Mouse (Mus musculus) kidney, postnatal 0 days (tissue): ENCODE results near the gene Rps18. TPM values are rescaled to one million over a fixed set of nuclear protein-coding genes. Genes with fewer than 3 reads are reported as not detected.

Experiments used
- ATAC-seq: fragments of 200-750 bp; cut with Nextera tagmentation; replicated peaks from 2 replicates; pipeline ENCODE4 v1.8.0; 2017; ENCODE audit warnings: low read depth, moderate number of reproducible peaks, moderate TSS enrichment, moderate library complexity; ENCODE audit not compliant: low FRiP score
- DNase-seq: peaks from one replicate; pipeline ENCODE4 v3.0.0-alpha.2; 2016; ENCODE audit warnings: low spot score
- H3K27ac ChIP-seq: fragments of 300-500 bp; sonication (generic); 2 replicates; pipeline ENCODE4 v1.5.1; 2014; ENCODE audit warnings: mild to moderate bottlenecking
- H3K27me3 ChIP-seq: fragments of 300-500 bp; sonication (generic); 2 replicates; pipeline ENCODE4 v1.6.1; 2014; ENCODE audit warnings: low read length, mixed read lengths; ENCODE audit not compliant: insufficient read depth
- H3K36me3 ChIP-seq: fragments of 300-500 bp; sonication (generic); 2 replicates; pipeline ENCODE4 v1.6.1; 2014; ENCODE audit warnings: low read length, mixed read lengths; ENCODE audit not compliant: insufficient read depth
- H3K4me1 ChIP-seq: fragments of 300-500 bp; sonication (generic); replicated peaks from 2 replicates; pipeline ENCODE4 v1.6.1; 2014; ENCODE audit warnings: antibody characterized with exemption, low read length, mixed read lengths; ENCODE audit not compliant: insufficient read depth
- H3K4me2 ChIP-seq: fragments of 300-500 bp; sonication (generic); 2 replicates; pipeline ENCODE4 v1.6.1; 2014; ENCODE audit warnings: mild to moderate bottlenecking, low read length, moderate library complexity, mixed read lengths
- H3K4me3 ChIP-seq: fragments of 300-500 bp; sonication (generic); replicated peaks from 2 replicates; pipeline ENCODE4 v1.5.1; 2014; ENCODE audit warnings: low read depth, low read length
- H3K9ac ChIP-seq: fragments of 300-500 bp; sonication (generic); 2 replicates; pipeline ENCODE4 v1.6.1; 2014; ENCODE audit warnings: low read depth, low read length
- H3K9me3 ChIP-seq: fragments of 300-500 bp; sonication (generic); replicated peaks from 2 replicates; pipeline ENCODE4 v1.6.1; 2016; ENCODE audit warnings: low read length, inconsistent platforms, mixed read lengths
- CTCF ChIP-seq: IDR thresholded peaks from 2 replicates; pipeline ENCODE4 v1.5.1; 2016; ENCODE audit warnings: antibody characterized with exemption, low read depth, mild to moderate bottlenecking, moderate library complexity
- WGBS: fragments of 180-500 bp; shearing (Covaris S2); extraction: QIAGEN DNeasy Blood & Tissue Kit; methylation state at CpG from one replicate; pipeline ENCODE4 v1.1.7; 2014; 5-methylcytosine and 5-hydroxymethylcytosine counted together
- polyA plus RNA-seq: library from polyadenylated mRNA; unstranded; fragments of >200 nt; fragmentation: Nextera tagmentation; extraction: Ambion mirVana; gene quantifications from 2 replicates; pipeline ENCODE4 v1.2.1, GENCODE M21; 2015

Gene Rps18
- polyA plus RNA-seq, 1 experiment from 2014 or later: 2,304 TPM

GRCm38 (mm10) chr17:33948905-33949537, 6.8 kb downstream of the Rps18 start:
- TF ChIP-seq CTCF: no peak
- DNase-seq (no peak), ATAC-seq (no peak)
- Histone ChIP-seq H3K4me2 (no peak overlapping the region), H3K4me3 (no peak overlapping the region), H3K27me3 (no peaks in the 10 kb centered on the region), H3K9ac (no peak overlapping the region), H3K9me3 (no peaks in the 10 kb centered on the region), H3K36me3 (peaks cover 28% of the 10 kb centered on the region; the same call in 1 of the 2 replicates), H3K4me1 (peaks cover 22% of the 10 kb centered on the region), H3K27ac (no peak overlapping the region)
- WGBS: 91% methylated on average over 19 of the region's 19 CpGs

- no peak for TF ChIP-seq CTCF
- DNase-seq: no peak
- H3K27me3 ChIP-seq: no peaks in the 10 kb centered on the region
- ATAC-seq: no peak
- peaks cover 17% of the 10 kb centered on the region for H3K4me1 ChIP-seq
- H3K36me3 ChIP-seq: peaks cover 22% of the 10 kb centered on the region; the same call in 1 of the 2 replicates
- no peak overlapping the region for H3K27ac ChIP-seq
- WGBS: 84% methylated on average over 22 of the region's 22 CpGs
- no peak overlapping the region for H3K4me3 ChIP-seq
- no peaks in the 10 kb centered on the region for H3K9me3 ChIP-seq
- no peak overlapping the region for H3K9ac ChIP-seq
- H3K4me2 ChIP-seq: no peak overlapping the region
These were observed 7.5 kb downstream of the Rps18 start for GRCm38 (mm10) chr17:33948090-33948904.

GRCm38 (mm10) chr17:33947430-33948089, 8.2 kb downstream of the Rps18 start:
- Histone ChIP-seq H3K4me1 (peaks cover 13% of the 10 kb centered on the region; the same call in 1 of the 2 replicates), H3K27me3 (no peaks in the 10 kb centered on the region), H3K4me2 (no peak overlapping the region), H3K27ac (no peak overlapping the region), H3K36me3 (peaks cover 17% of the 10 kb centered on the region; the same call in 1 of the 2 replicates), H3K9ac (no peak overlapping the region), H3K4me3 (no peak overlapping the region), H3K9me3 (no peaks in the 10 kb centered on the region)
- TF ChIP-seq CTCF: no peak
- ATAC-seq (no peak), DNase-seq (no peak)
- WGBS: 86% methylated on average over 10 of the region's 10 CpGs

GRCm38 (mm10) chr17:33943454-33943853, 12.3 kb downstream of the Rps18 start:
- H3K4me3 ChIP-seq: no peak overlapping the region
- no peak for TF ChIP-seq CTCF
- H3K4me2 ChIP-seq: no peak overlapping the region
- no peaks in the 10 kb centered on the region for H3K9me3 ChIP-seq
- no peak overlapping the region for H3K27ac ChIP-seq
- no peaks in the 10 kb centered on the region for H3K27me3 ChIP-seq
- DNase-seq (no peak), ATAC-seq (no peak)
- no peak overlapping the region for H3K9ac ChIP-seq
- H3K4me1 ChIP-seq: peaks cover 7% of the 10 kb centered on the region; the same call in 1 of the 2 replicates
- 92% methylated on average over 15 of the region's 15 CpGs for WGBS
- H3K36me3 ChIP-seq: peaks cover 10% of the 10 kb centered on the region; the same call in 1 of the 2 replicates

GRCm38 (mm10) chr17:33941381-33941780, 14.4 kb downstream of the Rps18 start:
- DNase-seq (no peak), ATAC-seq (no peak)
- H3K4me1 ChIP-seq: peaks cover 7% of the 10 kb centered on the region; the same call in 1 of the 2 replicates
- no peaks in the 10 kb centered on the region for H3K9me3 ChIP-seq
- peak overlapping the region; percentile 63 for H3K4me3 ChIP-seq
- peak overlapping the region; percentile 83 for H3K9ac ChIP-seq
- H3K27ac ChIP-seq: no peak overlapping the region
- no peaks in the 10 kb centered on the region for H3K27me3 ChIP-seq
- no peak for TF ChIP-seq CTCF
- WGBS: 57% methylated on average over 19 of the region's 19 CpGs
- peaks cover 16% of the 10 kb centered on the region for H3K36me3 ChIP-seq
- H3K4me2 ChIP-seq: peak overlapping the region; percentile 95

GRCm38 (mm10) chr17:33940981-33941380, 14.8 kb downstream of the Rps18 start:
- peak overlapping the region; percentile 95 for H3K4me2 ChIP-seq
- H3K4me3 ChIP-seq: peak overlapping the region; percentile 63
- DNase-seq (no peak), ATAC-seq (no peak)
- H3K9me3 ChIP-seq: no peaks in the 10 kb centered on the region
- H3K36me3 ChIP-seq: peaks cover 16% of the 10 kb centered on the region
- no peak for TF ChIP-seq CTCF
- WGBS: 2% methylated on average over 26 of the region's 26 CpGs
- H3K27ac ChIP-seq: no peak overlapping the region
- peaks cover 7% of the 10 kb centered on the region; the same call in 1 of the 2 replicates for H3K4me1 ChIP-seq
- H3K27me3 ChIP-seq: no peaks in the 10 kb centered on the region
- peak overlapping the region; percentile 83 for H3K9ac ChIP-seq
